Mouse (Mus musculus) myocyte (in vitro differentiated cells): ENCODE data around the gene Dhx36.

Source experiments
- CEBPB ChIP-seq: IDR thresholded peaks from 2 replicates; pipeline ENCODE4 v1.6.1; 2011; ENCODE audit warnings: mild to moderate bottlenecking, moderate library complexity; ENCODE audit not compliant: poor library complexity, insufficient read depth, severe bottlenecking
- E2F4 ChIP-seq: IDR thresholded peaks from one replicate; pipeline ENCODE4 v1.6.1; 2011; ENCODE audit warnings: mild to moderate bottlenecking, control low read depth, moderate library complexity; ENCODE audit not compliant: insufficient read depth
- MAX ChIP-seq: IDR thresholded peaks from one replicate; pipeline ENCODE4 v1.6.1; 2011; ENCODE audit warnings: low read depth, mild to moderate bottlenecking, control low read depth
- MYOD1 ChIP-seq, 3 experiments: IDR thresholded peaks; one replicate each; pipeline ENCODE4 v1.6.1; 2011; ENCODE audit warnings: control low read depth in 2 of 3, low read depth in 2 of 3, mild to moderate bottlenecking in 2 of 3, moderate library complexity in 1 of 3; ENCODE audit not compliant: insufficient read length in 2 of 3, control insufficient read depth in 1 of 3
- MYOG ChIP-seq, 3 experiments: IDR thresholded peaks; one replicate each; pipeline ENCODE4 v1.6.1; 2011; ENCODE audit warnings: control low read depth in 2 of 3, low read depth in 2 of 3, mild to moderate bottlenecking in 2 of 3; ENCODE audit not compliant: insufficient read length in 2 of 3, control insufficient read depth in 1 of 3, insufficient read depth in 1 of 3
- POLR2A ChIP-seq: IDR thresholded peaks from one replicate; pipeline ENCODE4 v1.6.1; 2011; ENCODE audit warnings: low read depth, mild to moderate bottlenecking, control low read depth, moderate library complexity; ENCODE audit not compliant: insufficient read length
- POLR2AphosphoS2 ChIP-seq: IDR thresholded peaks from one replicate; pipeline ENCODE4 v1.6.1; 2011; ENCODE audit warnings: low read depth, control low read depth; ENCODE audit not compliant: insufficient read length
- SRF ChIP-seq: IDR thresholded peaks from one replicate; pipeline ENCODE4 v1.6.1; 2011; ENCODE audit warnings: low read depth; ENCODE audit not compliant: control insufficient read depth, insufficient read length
- TCF12 ChIP-seq: IDR thresholded peaks from one replicate; pipeline ENCODE4 v1.6.1; 2011; ENCODE audit warnings: mild to moderate bottlenecking, control low read depth; ENCODE audit not compliant: poor library complexity, insufficient read depth, severe bottlenecking
- TCF3 ChIP-seq: IDR thresholded peaks from one replicate; pipeline ENCODE4 v1.6.1; 2011; ENCODE audit warnings: low read depth, control low read depth; ENCODE audit not compliant: insufficient read length
- USF1 ChIP-seq: IDR thresholded peaks from one replicate; pipeline ENCODE4 v1.6.1; 2011; ENCODE audit warnings: low read depth, mild to moderate bottlenecking, control low read depth, moderate library complexity

DNA sequence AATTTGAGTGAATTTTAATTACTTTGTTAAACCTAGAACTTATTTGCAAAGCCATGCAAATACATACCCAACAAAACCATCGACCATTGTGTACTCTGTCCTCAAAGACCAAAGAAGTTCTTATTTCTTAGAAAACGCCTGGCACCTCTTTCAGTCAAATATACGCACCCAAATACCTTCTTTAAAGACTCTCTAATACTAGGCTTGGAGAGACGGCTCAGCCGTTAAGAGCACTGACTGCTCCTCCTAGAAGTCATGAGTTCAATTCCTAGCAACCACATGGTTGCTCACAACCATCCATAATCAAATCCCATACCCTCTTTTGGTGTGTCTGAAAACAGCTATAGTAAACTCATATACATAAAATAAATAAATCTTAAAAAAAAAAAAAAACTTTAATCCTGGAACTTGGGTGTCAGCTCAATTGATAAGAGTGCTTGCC, 423 bp upstream of the Dhx36 start:
- no peak for TF ChIP-seq POLR2AphosphoS2
- TF ChIP-seq POLR2A: no peak
- no peak for TF ChIP-seq TCF12
- TF ChIP-seq SRF: no peak
- TF ChIP-seq USF1: no peak
- TF ChIP-seq MAX: no peak
- no peak for TF ChIP-seq TCF3
- TF ChIP-seq MYOG (IDR thresholded peaks at IDR 0.05; ENCODE audit: control insufficient read depth in 1 of 3, insufficient read depth in 1 of 3, insufficient read length in 2 of 3, low read depth in 2 of 3): no peak
- TF ChIP-seq CEBPB: no peak
- TF ChIP-seq E2F4: no peak
- no peak for TF ChIP-seq MYOD1 (IDR thresholded peaks at IDR 0.05; ENCODE audit: control insufficient read depth in 1 of 3, insufficient read length in 2 of 3, low read depth in 2 of 3)
